Mouse (Mus musculus) megakaryocyte, embryonic 14.5 days (primary cell): ENCODE measurements around the gene Ccdc63.

Experiments
- FLI1 ChIP-seq: IDR thresholded peaks from 2 replicates; pipeline ENCODE4 v1.6.1; 2012; ENCODE audit warnings: low read length, inconsistent platforms, mixed read lengths
- GATA1 ChIP-seq: IDR thresholded peaks from 3 replicates; pipeline ENCODE4 v1.6.1; 2012; ENCODE audit warnings: mixed read lengths, low read length, inconsistent platforms, borderline replicate concordance

GRCm38 (mm10) chr5:122155613-122156012, 15.0 kb upstream of the Ccdc63 start:
- TF ChIP-seq GATA1 (no peak), FLI1 (no peak)
